Mouse (Mus musculus) thymus, adult 2 months (tissue): ENCODE measurements around the gene Mapkap1.

Source experiments
- CTCF ChIP-seq: fragments of 200-500 bp; IDR thresholded peaks from 2 replicates; pipeline ENCODE4 v1.5.1; 2012; ENCODE audit warnings: mild to moderate bottlenecking, control low read depth, low read length, moderate library complexity, borderline replicate concordance; ENCODE audit not compliant: control insufficient read depth, poor library complexity, insufficient read depth; ENCODE audit errors: extremely low read depth
- POLR2A ChIP-seq: fragments of 200-500 bp; IDR thresholded peaks from 2 replicates; pipeline ENCODE4 v1.6.1; 2012; ENCODE audit warnings: mild to moderate bottlenecking, low read length, control low read depth, moderate library complexity; ENCODE audit not compliant: control insufficient read depth, poor library complexity, insufficient read depth; ENCODE audit errors: extremely low read depth

GRCm38 (mm10) chr2:34373886-34374285 is 32.7 kb upstream of the Mapkap1 start:
- TF ChIP-seq CTCF (no peak), POLR2A (no peak)
